Mouse (Mus musculus): ENCODE results near the gene Gm10271. TPM values are rescaled to one million over a fixed set of nuclear protein-coding genes. Genes with fewer than 3 reads are reported as not detected.

The Gm10271 gene
- polyA plus RNA-seq, 1 experiment from 2014 or later, result not detected

GRCm38 (mm10) chr10:116931497-116932179 is 40.8 kb downstream of the Gm10271 start:
- no peak overlapping the region for H3K4me3 ChIP-seq (ENCODE audit: low read depth, low read length)
- TF ChIP-seq CTCF (IDR thresholded peaks at IDR 0.05; ENCODE audit: low read depth), result no peak
- no peak overlapping the region for H3K9ac ChIP-seq (ENCODE audit: low read depth, low read length)
- no peak overlapping the region for H3K27ac ChIP-seq (ENCODE audit: low read depth, low read length)
- H3K4me2 ChIP-seq (replicated peaks; ENCODE audit: low read depth), result no peak overlapping the region
- H3K27me3 ChIP-seq (replicated peaks; ENCODE audit: control insufficient read depth, insufficient read depth, low read length), result no peaks in the 10 kb centered on the region
- H3K36me3 ChIP-seq (ENCODE audit: control insufficient read depth, insufficient read depth), result peaks cover 30% of the 10 kb centered on the region
- no peak for ATAC-seq
- no peaks in the 10 kb centered on the region for H3K4me1 ChIP-seq (replicated peaks; ENCODE audit: control insufficient read depth, insufficient read depth, low read length)
- WGBS, result 86% methylated on average over 15 of the region's 15 CpGs
- H3K9me3 ChIP-seq (ENCODE audit: control insufficient read depth), result no peaks in the 10 kb centered on the region

- H3K9ac ChIP-seq (ENCODE audit: low read depth, low read length), result no peak overlapping the region
- no peak overlapping the region for H3K4me2 ChIP-seq (replicated peaks; ENCODE audit: low read depth)
- no peak for TF ChIP-seq CTCF (IDR thresholded peaks at IDR 0.05; ENCODE audit: low read depth)
- WGBS, result 65% methylated on average over 6 of the region's 7 CpGs
- H3K27me3 ChIP-seq (replicated peaks; ENCODE audit: control insufficient read depth, insufficient read depth, low read length), result no peaks in the 10 kb centered on the region
- no peak overlapping the region for H3K27ac ChIP-seq (ENCODE audit: low read depth, low read length)
- ATAC-seq, result no peak
- no peaks in the 10 kb centered on the region for H3K4me1 ChIP-seq (replicated peaks; ENCODE audit: control insufficient read depth, insufficient read depth, low read length)
- H3K4me3 ChIP-seq (ENCODE audit: low read depth, low read length), result no peak overlapping the region
- H3K9me3 ChIP-seq (ENCODE audit: control insufficient read depth), result no peaks in the 10 kb centered on the region
- H3K36me3 ChIP-seq (ENCODE audit: control insufficient read depth, insufficient read depth), result peaks cover 31% of the 10 kb centered on the region
Measured at GRCm38 (mm10) chr10:116930936-116931335, 41.5 kb downstream of the Gm10271 start.

GRCm38 (mm10) chr10:116930506-116930905 is 41.9 kb downstream of the Gm10271 start:
- H3K36me3 ChIP-seq (ENCODE audit: control insufficient read depth, insufficient read depth), result peaks cover 32% of the 10 kb centered on the region
- WGBS, result 63% methylated on average over 7 of the region's 7 CpGs
- no peaks in the 10 kb centered on the region for H3K9me3 ChIP-seq (ENCODE audit: control insufficient read depth)
- H3K4me3 ChIP-seq (ENCODE audit: low read depth, low read length), result no peak overlapping the region
- no peaks in the 10 kb centered on the region for H3K27me3 ChIP-seq (replicated peaks; ENCODE audit: control insufficient read depth, insufficient read depth, low read length)
- no peak overlapping the region for H3K9ac ChIP-seq (ENCODE audit: low read depth, low read length)
- H3K27ac ChIP-seq (ENCODE audit: low read depth, low read length), result no peak overlapping the region
- H3K4me1 ChIP-seq (replicated peaks; ENCODE audit: control insufficient read depth, insufficient read depth, low read length), result no peaks in the 10 kb centered on the region
- ATAC-seq, result peak; percentile 25; the same call in 1 of the 2 replicates
- no peak for TF ChIP-seq CTCF (IDR thresholded peaks at IDR 0.05; ENCODE audit: low read depth)
- H3K4me2 ChIP-seq (replicated peaks; ENCODE audit: low read depth), result no peak overlapping the region

GRCm38 (mm10) chr10:116928826-116929225 is 43.6 kb downstream of the Gm10271 start:
- WGBS, result 59% methylated on average over 3 of the region's 3 CpGs
- H3K4me3 ChIP-seq (ENCODE audit: low read depth, low read length), result no peak overlapping the region
- ATAC-seq, result no peak

GRCm38 (mm10) chr10:116926428-116927113 is 45.8 kb downstream of the Gm10271 start:
- no peaks in the 10 kb centered on the region for H3K9me3 ChIP-seq (ENCODE audit: control insufficient read depth)
- no peak overlapping the region for H3K9ac ChIP-seq (ENCODE audit: low read depth, low read length)
- H3K36me3 ChIP-seq (ENCODE audit: control insufficient read depth, insufficient read depth), result peaks cover 51% of the 10 kb centered on the region
- H3K4me2 ChIP-seq (replicated peaks; ENCODE audit: low read depth), result no peak overlapping the region
- ATAC-seq, result no peak
- no peaks in the 10 kb centered on the region for H3K4me1 ChIP-seq (replicated peaks; ENCODE audit: control insufficient read depth, insufficient read depth, low read length)
- WGBS, result 82% methylated on average over 11 of the region's 11 CpGs
- no peak overlapping the region for H3K4me3 ChIP-seq (ENCODE audit: low read depth, low read length)
- no peak for TF ChIP-seq CTCF (IDR thresholded peaks at IDR 0.05; ENCODE audit: low read depth)
- H3K27ac ChIP-seq (ENCODE audit: low read depth, low read length), result no peak overlapping the region
- H3K27me3 ChIP-seq (replicated peaks; ENCODE audit: control insufficient read depth, insufficient read depth, low read length), result no peaks in the 10 kb centered on the region

More at GRCm38 (mm10) chr10:116928826-116929225, 43.6 kb downstream of the Gm10271 start:
- no peaks in the 10 kb centered on the region for H3K9me3 ChIP-seq (ENCODE audit: control insufficient read depth)
- no peak overlapping the region for H3K4me2 ChIP-seq (replicated peaks; ENCODE audit: low read depth)
- no peak overlapping the region for H3K9ac ChIP-seq (ENCODE audit: low read depth, low read length)
- no peaks in the 10 kb centered on the region for H3K27me3 ChIP-seq (replicated peaks; ENCODE audit: control insufficient read depth, insufficient read depth, low read length)
- peaks cover 42% of the 10 kb centered on the region for H3K36me3 ChIP-seq (ENCODE audit: control insufficient read depth, insufficient read depth)
- no peaks in the 10 kb centered on the region for H3K4me1 ChIP-seq (replicated peaks; ENCODE audit: control insufficient read depth, insufficient read depth, low read length)
- no peak for TF ChIP-seq CTCF (IDR thresholded peaks at IDR 0.05; ENCODE audit: low read depth)
- no peak overlapping the region for H3K27ac ChIP-seq (ENCODE audit: low read depth, low read length)

GRCm38 (mm10) chr10:116923651-116924495 is 48.5 kb downstream of the Gm10271 start:
- whole genome bisulfite sequencing, result 91% methylated on average over 19 of the region's 19 CpGs
- no peak overlapping the region for H3K9ac ChIP-seq (ENCODE audit: low read depth, low read length)
- H3K36me3 ChIP-seq (ENCODE audit: control insufficient read depth, insufficient read depth), result peaks cover 49% of the 10 kb centered on the region
- H3K27ac ChIP-seq (ENCODE audit: low read depth, low read length), result no peak overlapping the region; the same call in 1 of the 2 replicates
- no peaks in the 10 kb centered on the region for H3K4me1 ChIP-seq (replicated peaks; ENCODE audit: control insufficient read depth, insufficient read depth, low read length)
- H3K9me3 ChIP-seq (ENCODE audit: control insufficient read depth), result no peaks in the 10 kb centered on the region
- H3K4me2 ChIP-seq (replicated peaks; ENCODE audit: low read depth), result no peak overlapping the region
- ATAC-seq, result no peak
- peak; percentile 8; the same call in 1 of the 2 replicates for TF ChIP-seq CTCF (IDR thresholded peaks at IDR 0.05; ENCODE audit: low read depth)
- no peaks in the 10 kb centered on the region for H3K27me3 ChIP-seq (replicated peaks; ENCODE audit: control insufficient read depth, insufficient read depth, low read length)
- no peak overlapping the region for H3K4me3 ChIP-seq (ENCODE audit: low read depth, low read length)

Data from intestine, postnatal 0 days (tissue).